Mouse (Mus musculus): Measurements from ENCODE around the gene Chst15. TPM values are rescaled to one million over a fixed set of nuclear protein-coding genes. Genes with fewer than 3 reads are reported as not detected.

Chst15 gene
- polyA plus RNA-seq, 1 experiment from 2014 or later, result 25.5 TPM

DNA sequence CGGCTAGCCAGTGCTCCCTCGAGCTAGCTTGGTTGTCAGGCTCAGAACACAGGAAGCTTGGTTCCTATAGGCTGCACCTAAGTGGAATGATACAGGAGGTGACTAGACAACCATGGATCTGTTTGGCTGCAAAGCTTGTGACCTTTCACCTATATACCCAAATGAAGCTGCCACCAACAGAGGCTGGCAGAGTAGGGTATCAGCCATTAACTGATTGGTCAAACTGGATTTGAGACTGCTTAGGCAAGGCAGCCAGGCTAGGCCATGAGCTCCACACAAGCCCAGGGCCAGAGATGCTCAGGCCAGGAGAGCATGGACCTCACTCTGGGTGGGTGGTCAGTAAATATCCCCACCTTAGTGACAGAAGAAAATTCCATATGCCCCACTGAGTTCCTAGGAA is 34.5 kb downstream of the Chst15 start:
- WGBS, result 87% methylated on average over 2 of the region's 2 CpGs
- Histone ChIP-seq H3K36me3 (ENCODE audit: control insufficient read depth, insufficient read depth, low read length) (no peaks in the 10 kb centered on the region), H3K27me3 (ENCODE audit: control insufficient read depth, insufficient read depth, low read length) (no peaks in the 10 kb centered on the region), H3K4me3 (ENCODE audit: low read depth, low read length) (no peak overlapping the region), H3K9me3 (ENCODE audit: control insufficient read depth, low read length) (no peaks in the 10 kb centered on the region), H3K4me1 (replicated peaks; ENCODE audit: control insufficient read depth, insufficient read depth, low read length) (peaks cover 18% of the 10 kb centered on the region), H3K27ac (ENCODE audit: low read depth, low read length) (0 out of 2 replicates have a peak overlapping the region, but pooled peaks have one; percentile 30), H3K4me2 (replicated peaks; ENCODE audit: low read depth, low read length) (no peak overlapping the region), H3K9ac (ENCODE audit: low read depth, low read length) (no peak overlapping the region)
- DNase-seq (ENCODE audit: low spot score) (no peak), ATAC-seq (ENCODE audit: low FRiP score) (no peak)

GRCm38 (mm10) chr7:132282161-132282560 is 34.9 kb downstream of the Chst15 start:
- no peak overlapping the region for H3K4me2 ChIP-seq (replicated peaks; ENCODE audit: low read depth, low read length)
- no peaks in the 10 kb centered on the region for H3K9me3 ChIP-seq (ENCODE audit: control insufficient read depth, low read length)
- no peak overlapping the region for H3K9ac ChIP-seq (ENCODE audit: low read depth, low read length)
- ATAC-seq (ENCODE audit: low FRiP score) (no peak), DNase-seq (ENCODE audit: low spot score) (no peak)
- H3K27me3 ChIP-seq (ENCODE audit: control insufficient read depth, insufficient read depth, low read length), result no peaks in the 10 kb centered on the region
- peaks cover 18% of the 10 kb centered on the region for H3K4me1 ChIP-seq (replicated peaks; ENCODE audit: control insufficient read depth, insufficient read depth, low read length)
- H3K4me3 ChIP-seq (ENCODE audit: low read depth, low read length), result no peak overlapping the region
- 84% methylated on average over 3 of the region's 3 CpGs for WGBS
- H3K27ac ChIP-seq (ENCODE audit: low read depth, low read length), result 0 out of 2 replicates have a peak overlapping the region, but pooled peaks have one; percentile 30
- H3K36me3 ChIP-seq (ENCODE audit: control insufficient read depth, insufficient read depth, low read length), result no peaks in the 10 kb centered on the region

DNA sequence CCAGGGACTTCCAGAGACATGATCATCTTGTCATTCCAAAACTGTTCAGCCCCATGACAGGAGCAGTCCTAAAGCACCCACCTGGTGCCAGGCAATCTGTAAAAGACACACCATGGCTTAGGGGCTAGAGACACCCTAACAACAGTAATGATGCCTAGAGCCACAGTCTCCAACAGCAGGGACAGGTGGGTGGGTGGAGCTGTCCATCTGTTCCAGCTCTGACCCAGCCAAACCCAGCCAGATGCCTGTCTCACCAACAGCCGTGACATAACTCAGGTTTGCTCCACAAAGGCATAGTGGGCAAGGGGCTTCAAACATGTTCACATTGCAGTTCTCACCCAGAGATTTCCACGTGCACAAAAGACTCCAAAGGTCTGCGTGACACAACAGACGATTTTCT is 35.3 kb downstream of the Chst15 start:
- no peaks in the 10 kb centered on the region for H3K9me3 ChIP-seq (ENCODE audit: control insufficient read depth, low read length)
- no peak for ATAC-seq (ENCODE audit: low FRiP score)
- WGBS, result 73% methylated on average over 4 of the region's 4 CpGs
- H3K4me2 ChIP-seq (replicated peaks; ENCODE audit: low read depth, low read length), result no peak overlapping the region
- H3K4me3 ChIP-seq (ENCODE audit: low read depth, low read length), result no peak overlapping the region
- no peaks in the 10 kb centered on the region for H3K27me3 ChIP-seq (ENCODE audit: control insufficient read depth, insufficient read depth, low read length)
- no peak for DNase-seq (ENCODE audit: low spot score)
- peaks cover 18% of the 10 kb centered on the region for H3K4me1 ChIP-seq (replicated peaks; ENCODE audit: control insufficient read depth, insufficient read depth, low read length)
- no peaks in the 10 kb centered on the region for H3K36me3 ChIP-seq (ENCODE audit: control insufficient read depth, insufficient read depth, low read length)
- no peak overlapping the region for H3K9ac ChIP-seq (ENCODE audit: low read depth, low read length)
- H3K27ac ChIP-seq (ENCODE audit: low read depth, low read length), result no peak overlapping the region

GRCm38 (mm10) chr7:132278658-132279057 is 38.4 kb downstream of the Chst15 start:
- ATAC-seq (ENCODE audit: low FRiP score) (no peak), DNase-seq (ENCODE audit: low spot score) (no peak)
- WGBS, result 72% methylated on average over 3 of the region's 3 CpGs
- Histone ChIP-seq H3K27me3 (ENCODE audit: control insufficient read depth, insufficient read depth, low read length) (no peaks in the 10 kb centered on the region), H3K9ac (ENCODE audit: low read depth, low read length) (no peak overlapping the region), H3K4me3 (ENCODE audit: low read depth, low read length) (no peak overlapping the region), H3K4me1 (replicated peaks; ENCODE audit: control insufficient read depth, insufficient read depth, low read length) (0 out of 2 replicates have a peak, but pooled peaks cover 8% of the 10 kb centered on the region), H3K4me2 (replicated peaks; ENCODE audit: low read depth, low read length) (no peak overlapping the region), H3K9me3 (ENCODE audit: control insufficient read depth, low read length) (no peaks in the 10 kb centered on the region), H3K36me3 (ENCODE audit: control insufficient read depth, insufficient read depth, low read length) (no peaks in the 10 kb centered on the region), H3K27ac (ENCODE audit: low read depth, low read length) (no peak overlapping the region)

GRCm38 (mm10) chr7:132276287-132276686 is 40.7 kb downstream of the Chst15 start:
- no peaks in the 10 kb centered on the region for H3K4me1 ChIP-seq (replicated peaks; ENCODE audit: control insufficient read depth, insufficient read depth, low read length)
- H3K9ac ChIP-seq (ENCODE audit: low read depth, low read length), result no peak overlapping the region
- no peaks in the 10 kb centered on the region for H3K27me3 ChIP-seq (ENCODE audit: control insufficient read depth, insufficient read depth, low read length)
- WGBS, result 86% methylated on average over 5 of the region's 5 CpGs
- DNase-seq (ENCODE audit: low spot score) (no peak), ATAC-seq (ENCODE audit: low FRiP score) (no peak)
- H3K36me3 ChIP-seq (ENCODE audit: control insufficient read depth, insufficient read depth, low read length), result no peaks in the 10 kb centered on the region
- no peak overlapping the region for H3K4me3 ChIP-seq (ENCODE audit: low read depth, low read length)
- no peaks in the 10 kb centered on the region for H3K9me3 ChIP-seq (ENCODE audit: control insufficient read depth, low read length)
- H3K27ac ChIP-seq (ENCODE audit: low read depth, low read length), result no peak overlapping the region
- H3K4me2 ChIP-seq (replicated peaks; ENCODE audit: low read depth, low read length), result no peak overlapping the region

GRCm38 (mm10) chr7:132273741-132274513 is 43.1 kb downstream of the Chst15 start:
- H3K4me3 ChIP-seq (ENCODE audit: low read depth, low read length), result no peak overlapping the region
- no peak for ATAC-seq (ENCODE audit: low FRiP score)
- H3K27ac ChIP-seq (ENCODE audit: low read depth, low read length), result no peak overlapping the region
- WGBS, result 54% methylated on average over 2 of the region's 2 CpGs
- H3K4me1 ChIP-seq (replicated peaks; ENCODE audit: control insufficient read depth, insufficient read depth, low read length), result no peaks in the 10 kb centered on the region
- H3K9me3 ChIP-seq (ENCODE audit: control insufficient read depth, low read length), result no peaks in the 10 kb centered on the region
- no peak for DNase-seq (ENCODE audit: low spot score)
- H3K4me2 ChIP-seq (replicated peaks; ENCODE audit: low read depth, low read length), result no peak overlapping the region
- no peak overlapping the region for H3K9ac ChIP-seq (ENCODE audit: low read depth, low read length)
- H3K36me3 ChIP-seq (ENCODE audit: control insufficient read depth, insufficient read depth, low read length), result 0 out of 2 replicates have a peak, but pooled peaks cover 5% of the 10 kb centered on the region
- H3K27me3 ChIP-seq (ENCODE audit: control insufficient read depth, insufficient read depth, low read length), result no peaks in the 10 kb centered on the region

DNA sequence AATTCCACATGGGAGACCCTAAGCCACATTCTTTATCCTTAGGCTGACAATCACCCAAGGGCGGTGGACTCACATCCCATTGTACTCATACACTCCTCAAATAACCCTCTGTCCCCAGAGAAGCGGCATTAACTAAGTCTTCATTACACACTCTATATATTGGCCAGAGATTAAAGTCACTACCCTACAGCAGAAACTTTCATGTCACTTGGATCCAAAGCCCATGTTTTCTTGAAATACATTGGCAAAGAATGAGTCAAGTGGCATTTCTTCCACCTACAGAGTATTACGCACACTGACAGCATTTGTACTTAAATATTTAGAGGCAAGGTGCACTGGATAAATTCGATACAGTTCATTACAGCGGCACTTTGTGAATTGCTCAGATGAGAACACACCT is 44.0 kb downstream of the Chst15 start:
- Histone ChIP-seq H3K4me2 (replicated peaks; ENCODE audit: low read depth, low read length) (no peak overlapping the region), H3K4me3 (ENCODE audit: low read depth, low read length) (no peak overlapping the region), H3K27ac (ENCODE audit: low read depth, low read length) (no peak overlapping the region), H3K36me3 (ENCODE audit: control insufficient read depth, insufficient read depth, low read length) (0 out of 2 replicates have a peak, but pooled peaks cover 7% of the 10 kb centered on the region), H3K9me3 (ENCODE audit: control insufficient read depth, low read length) (no peaks in the 10 kb centered on the region), H3K9ac (ENCODE audit: low read depth, low read length) (no peak overlapping the region), H3K4me1 (replicated peaks; ENCODE audit: control insufficient read depth, insufficient read depth, low read length) (no peaks in the 10 kb centered on the region), H3K27me3 (ENCODE audit: control insufficient read depth, insufficient read depth, low read length) (no peaks in the 10 kb centered on the region)
- 95% methylated on average over 5 of the region's 5 CpGs for WGBS
- no peak for ATAC-seq (ENCODE audit: low FRiP score)
- no peak for DNase-seq (ENCODE audit: low spot score)

DNA sequence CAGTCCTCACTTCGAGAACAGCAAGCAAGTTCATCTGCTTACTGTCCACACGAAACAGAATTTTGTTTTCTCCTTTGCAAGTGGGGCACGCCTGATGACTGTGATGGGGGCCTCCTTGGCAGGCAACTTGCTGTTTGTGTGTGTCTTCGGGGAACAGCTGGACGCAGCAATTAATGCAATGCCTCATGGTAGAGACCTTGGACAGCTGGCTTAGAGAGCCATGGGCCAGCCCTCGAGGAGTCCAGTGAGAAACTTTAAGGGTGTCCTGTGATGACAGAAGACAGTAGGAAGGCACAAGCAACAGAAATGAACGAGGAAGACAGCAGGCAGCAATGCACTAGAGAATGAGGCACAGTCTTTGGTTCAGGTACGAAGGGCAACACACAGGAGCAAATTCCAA is 46.7 kb downstream of the Chst15 start:
- Histone ChIP-seq H3K27me3 (ENCODE audit: control insufficient read depth, insufficient read depth, low read length) (no peaks in the 10 kb centered on the region), H3K4me1 (replicated peaks; ENCODE audit: control insufficient read depth, insufficient read depth, low read length) (no peaks in the 10 kb centered on the region), H3K27ac (ENCODE audit: low read depth, low read length) (no peak overlapping the region), H3K36me3 (ENCODE audit: control insufficient read depth, insufficient read depth, low read length) (peaks cover 10% of the 10 kb centered on the region; the same call in 1 of the 2 replicates), H3K4me3 (ENCODE audit: low read depth, low read length) (no peak overlapping the region), H3K9ac (ENCODE audit: low read depth, low read length) (no peak overlapping the region), H3K9me3 (ENCODE audit: control insufficient read depth, low read length) (no peaks in the 10 kb centered on the region), H3K4me2 (replicated peaks; ENCODE audit: low read depth, low read length) (no peak overlapping the region)
- ATAC-seq (ENCODE audit: low FRiP score), result no peak
- no peak for DNase-seq (ENCODE audit: low spot score)
- 89% methylated on average over 8 of the region's 8 CpGs for WGBS

GRCm38 (mm10) chr7:132269661-132270060 is 47.4 kb downstream of the Chst15 start:
- 89% methylated on average over 3 of the region's 3 CpGs for WGBS
- ATAC-seq (ENCODE audit: low FRiP score) (no peak), DNase-seq (ENCODE audit: low spot score) (no peak)
- Histone ChIP-seq H3K9me3 (ENCODE audit: control insufficient read depth, low read length) (no peaks in the 10 kb centered on the region), H3K27ac (ENCODE audit: low read depth, low read length) (no peak overlapping the region), H3K4me2 (replicated peaks; ENCODE audit: low read depth, low read length) (no peak overlapping the region), H3K4me1 (replicated peaks; ENCODE audit: control insufficient read depth, insufficient read depth, low read length) (peaks cover 2% of the 10 kb centered on the region; the same call in 1 of the 2 replicates), H3K4me3 (ENCODE audit: low read depth, low read length) (no peak overlapping the region), H3K36me3 (ENCODE audit: control insufficient read depth, insufficient read depth, low read length) (peaks cover 10% of the 10 kb centered on the region; the same call in 1 of the 2 replicates), H3K9ac (ENCODE audit: low read depth, low read length) (no peak overlapping the region), H3K27me3 (ENCODE audit: control insufficient read depth, insufficient read depth, low read length) (no peaks in the 10 kb centered on the region)

Measured in hindbrain, embryonic 11.5 days (tissue).